Mouse (Mus musculus) embryonic facial prominence, embryonic 13.5 days (tissue): ENCODE results near the gene Slc27a2. TPM values are rescaled to one million over a fixed set of nuclear protein-coding genes. Genes with fewer than 3 reads are reported as not detected.
"Not testable (repeated sequence)": the region's sequence is repeated elsewhere in the genome, so short reads cannot be mapped to it uniquely, and the experiment has no call there.

Source experiments
- ATAC-seq: fragments of 200-750 bp; cut with Nextera tagmentation; 2 replicates; pipeline ENCODE4 v1.8.0; 2017; ENCODE audit warnings: low read depth; ENCODE audit not compliant: insufficient number of reproducible peaks, insufficient read depth, low FRiP score, low TSS enrichment
- H3K27ac ChIP-seq: fragments of 300-500 bp; sonication (generic); 2 replicates; pipeline ENCODE4 v1.5.1; 2015; ENCODE audit warnings: moderate library complexity, mild to moderate bottlenecking, inconsistent platforms
- H3K27me3 ChIP-seq: fragments of 300-500 bp; sonication (generic); 2 replicates; pipeline ENCODE4 v1.6.1; 2015; ENCODE audit warnings: mild to moderate bottlenecking, inconsistent platforms
- H3K36me3 ChIP-seq: fragments of 300-500 bp; sonication (generic); 2 replicates; pipeline ENCODE4 v1.6.1; 2015; ENCODE audit warnings: mild to moderate bottlenecking, inconsistent platforms
- H3K4me1 ChIP-seq: fragments of 300-500 bp; sonication (generic); 2 replicates; pipeline ENCODE4 v1.6.1; 2015; ENCODE audit warnings: inconsistent platforms
- H3K4me2 ChIP-seq: fragments of 300-500 bp; sonication (generic); 2 replicates; pipeline ENCODE4 v1.6.1; 2015; ENCODE audit warnings: moderate library complexity, mild to moderate bottlenecking, inconsistent platforms
- H3K4me3 ChIP-seq: fragments of 300-500 bp; sonication (generic); 2 replicates; pipeline ENCODE4 v1.5.1; 2015; ENCODE audit warnings: mild to moderate bottlenecking, inconsistent platforms
- H3K9ac ChIP-seq: fragments of 300-500 bp; sonication (generic); 2 replicates; pipeline ENCODE4 v1.6.1; 2015; ENCODE audit warnings: mild to moderate bottlenecking, inconsistent platforms
- H3K9me3 ChIP-seq: fragments of 300-500 bp; sonication (generic); 2 replicates; pipeline ENCODE4 v1.6.1; 2016; ENCODE audit warnings: inconsistent platforms
- WGBS: fragments of 180-500 bp; shearing (Covaris S2); methylation state at CpG from one replicate; pipeline ENCODE4 v1.1.7; 2015; ENCODE audit warnings: mixed read lengths; 5-methylcytosine and 5-hydroxymethylcytosine counted together
- polyA plus RNA-seq: library from polyadenylated mRNA; unstranded; fragments of >200 nt; fragmentation: Nextera tagmentation; extraction: Ambion mirVana; gene quantifications from 2 replicates; pipeline ENCODE4 v1.2.1, GENCODE M21; 2015

Gene Slc27a2
- polyA plus RNA-seq, 1 experiment from 2014 or later, result 2.9 TPM

DNA sequence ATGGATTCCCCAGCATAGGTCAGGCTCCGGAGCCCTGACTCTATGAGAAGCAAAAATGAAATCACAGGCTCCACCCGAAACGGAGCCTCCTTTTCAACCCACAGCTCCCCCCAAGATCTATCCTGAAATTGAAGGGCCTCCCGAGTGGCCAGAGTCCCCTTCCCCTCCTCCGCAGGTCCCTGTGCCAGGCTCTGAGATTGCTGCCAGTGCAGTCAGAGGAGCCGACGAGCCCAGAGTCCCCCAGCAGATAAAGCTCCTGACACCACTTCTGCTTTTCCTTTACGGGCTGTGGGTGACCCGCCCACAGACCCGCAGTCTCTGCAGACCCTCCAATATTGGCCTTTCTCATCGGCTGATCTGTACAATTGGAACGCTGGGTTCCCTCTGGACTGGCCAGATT, 57.4 kb downstream of the Slc27a2 start:
- not testable (repeated sequence) for H3K27me3 ChIP-seq, H3K9me3 ChIP-seq, H3K4me3 ChIP-seq, ATAC-seq, H3K27ac ChIP-seq, H3K4me1 ChIP-seq, H3K9ac ChIP-seq, H3K4me2 ChIP-seq, H3K36me3 ChIP-seq
- 81% methylated on average over 12 of the region's 12 CpGs for WGBS

DNA sequence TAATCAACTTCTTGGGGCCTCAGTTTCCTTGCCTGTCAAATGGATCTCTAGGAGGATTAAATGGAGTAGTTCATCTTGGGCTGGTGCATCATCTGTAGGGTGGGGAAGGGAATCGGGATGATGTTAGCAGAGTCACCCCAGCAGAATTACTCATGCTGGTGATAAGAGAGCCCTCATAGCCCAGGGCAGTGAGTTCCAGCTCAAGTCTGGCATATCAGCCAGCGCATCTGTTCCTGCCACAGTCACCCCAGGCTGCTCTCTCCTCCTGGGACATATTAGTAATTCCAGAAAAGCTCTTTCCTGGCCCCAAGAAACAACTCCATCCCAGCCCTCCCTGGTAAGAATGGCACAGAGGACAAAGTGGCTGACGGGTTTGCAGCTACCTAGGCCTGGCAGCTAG, 63.1 kb downstream of the Slc27a2 start:
- no peak overlapping the region for H3K9ac ChIP-seq
- H3K27ac ChIP-seq, result no peak overlapping the region
- no peaks in the 10 kb centered on the region for H3K4me1 ChIP-seq
- no peak for ATAC-seq
- H3K36me3 ChIP-seq, result no peaks in the 10 kb centered on the region
- no peaks in the 10 kb centered on the region for H3K27me3 ChIP-seq
- H3K4me3 ChIP-seq, result no peak overlapping the region
- H3K9me3 ChIP-seq, result no peaks in the 10 kb centered on the region
- no peak overlapping the region for H3K4me2 ChIP-seq
- WGBS, result 90% methylated on average over 3 of the region's 3 CpGs

DNA sequence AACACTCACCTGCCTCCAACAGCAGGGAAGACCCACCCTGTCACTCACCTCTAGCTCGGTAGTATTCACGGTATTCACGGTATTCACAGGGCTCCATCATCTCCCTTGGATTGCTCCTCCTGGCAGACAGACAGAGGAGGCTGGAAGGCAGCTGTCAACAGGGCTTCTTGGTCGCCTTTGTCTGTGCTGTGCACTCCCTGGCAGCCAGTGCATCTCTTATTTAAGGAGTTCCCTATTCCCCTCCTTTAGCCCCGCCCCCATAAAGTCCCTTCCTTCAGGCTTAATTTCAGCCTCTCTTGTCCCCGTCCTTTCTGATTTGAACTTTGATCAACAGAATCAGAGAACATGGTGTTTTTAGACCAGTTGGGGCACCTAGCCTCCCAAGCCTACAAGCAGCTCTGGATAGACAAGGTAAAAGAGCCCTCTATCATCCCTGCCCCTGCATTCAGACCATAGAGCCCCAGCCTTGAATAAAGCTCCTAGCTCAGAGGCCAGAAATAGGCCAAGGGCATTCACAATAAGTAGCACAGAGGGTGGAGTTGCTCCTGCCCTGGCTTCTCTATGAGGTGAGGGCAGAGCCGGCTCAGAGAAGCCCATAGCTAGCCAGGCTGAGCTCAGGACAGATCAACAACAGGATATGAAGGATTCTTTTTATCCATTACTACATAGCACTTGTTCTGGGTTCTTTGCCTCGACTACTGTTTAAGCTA, 66.4 kb downstream of the Slc27a2 start:
- H3K4me2 ChIP-seq, result no peak overlapping the region
- H3K4me1 ChIP-seq, result no peaks in the 10 kb centered on the region
- no peak overlapping the region for H3K27ac ChIP-seq
- no peaks in the 10 kb centered on the region for H3K9me3 ChIP-seq
- WGBS, result 28% methylated on average over 8 of the region's 8 CpGs
- no peak overlapping the region for H3K9ac ChIP-seq
- H3K27me3 ChIP-seq, result no peaks in the 10 kb centered on the region
- ATAC-seq, result no peak
- no peaks in the 10 kb centered on the region for H3K36me3 ChIP-seq
- H3K4me3 ChIP-seq, result no peak overlapping the region

DNA sequence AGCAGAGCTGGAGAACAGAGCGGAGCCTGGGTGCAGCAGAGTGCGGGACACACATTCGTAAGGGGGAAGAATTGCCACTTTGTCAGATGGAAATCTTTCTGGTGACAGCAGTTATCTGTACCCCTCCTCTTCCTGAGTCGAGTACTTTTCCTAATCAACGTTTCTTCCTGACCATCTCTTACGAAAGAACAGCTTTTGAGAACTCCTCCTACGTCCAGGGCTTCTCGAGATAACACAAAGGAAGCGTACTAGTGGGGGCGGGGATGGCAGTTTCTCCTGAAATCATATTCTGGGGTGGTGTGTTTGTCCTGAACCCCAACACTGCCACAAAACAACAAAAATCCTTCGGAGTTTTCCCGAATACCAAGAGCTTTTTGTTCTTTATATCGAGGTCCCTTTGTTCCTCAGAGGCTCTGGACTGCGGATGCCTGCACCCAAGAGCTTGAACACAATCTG, 67.1 kb downstream of the Slc27a2 start, which contains the start of gene Hdc:
TSS of gene Hdc (minus strand) at position 51 of the 456 bp plus-strand sequence.
- Histone ChIP-seq H3K4me2 (no peak within 1 kb of the TSS), H3K9ac (no peak within 1 kb of the TSS), H3K4me1 (no peaks in the 10 kb centered on the region), H3K4me3 (no peak within 1 kb of the TSS), H3K27ac (no peak within 1 kb of the TSS), H3K27me3 (no peaks in the 10 kb centered on the region), H3K36me3 (no peaks in the 10 kb centered on the region), H3K9me3 (no peaks in the 10 kb centered on the region)
- WGBS, result 78% methylated on average over 14 of the region's 14 CpGs
- no peak for ATAC-seq

DNA sequence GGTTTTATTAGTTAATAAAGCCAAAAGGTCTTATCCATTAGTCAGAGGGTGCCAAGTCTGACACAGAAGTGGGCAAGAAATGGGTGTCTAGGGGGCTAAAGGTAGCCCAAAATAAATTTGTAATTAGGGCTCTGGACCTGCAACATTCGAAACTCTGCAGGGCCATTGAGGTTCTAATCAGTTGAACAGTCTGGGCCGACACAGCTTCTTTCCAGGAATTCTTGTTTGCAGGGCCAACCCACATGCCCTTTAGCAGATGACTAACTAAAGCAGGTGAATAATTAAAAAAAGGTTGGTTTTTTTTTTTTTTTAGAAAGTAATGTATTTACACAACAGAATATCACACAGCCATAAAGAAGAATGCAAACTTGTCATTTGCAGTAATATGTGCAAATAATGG, 70.2 kb downstream of the Slc27a2 start:
- no peak overlapping the region for H3K9ac ChIP-seq
- peaks cover under 1% of the 10 kb centered on the region; the same call in 1 of the 2 replicates for H3K4me1 ChIP-seq
- no peak overlapping the region for H3K4me3 ChIP-seq
- no peak overlapping the region for H3K27ac ChIP-seq
- H3K27me3 ChIP-seq, result no peaks in the 10 kb centered on the region
- ATAC-seq, result no peak
- 0 out of 2 replicates have a peak, but pooled peaks cover 2% of the 10 kb centered on the region for H3K36me3 ChIP-seq
- no peaks in the 10 kb centered on the region for H3K9me3 ChIP-seq
- H3K4me2 ChIP-seq, result no peak overlapping the region
- 79% methylated on average over 2 of the region's 2 CpGs for WGBS

DNA sequence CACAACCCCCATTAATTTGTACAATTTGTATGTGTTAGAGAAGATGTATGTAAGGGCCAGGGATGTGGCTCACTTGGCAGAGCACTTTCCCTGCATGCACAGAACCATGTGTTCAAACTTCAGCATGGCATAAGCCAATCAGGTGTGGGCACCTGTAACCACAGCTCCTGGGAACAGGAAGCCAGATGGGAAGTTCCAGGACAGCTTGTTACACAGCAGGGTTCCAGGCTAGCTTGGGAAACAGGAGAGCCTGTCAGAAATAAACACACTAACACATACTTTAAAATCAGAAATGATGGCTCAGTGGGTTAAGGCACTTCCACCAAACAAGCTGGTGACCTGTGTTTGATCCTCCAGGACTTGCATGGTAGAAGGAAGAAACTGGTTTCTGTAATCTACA, 70.9 kb downstream of the Slc27a2 start:
- Histone ChIP-seq H3K4me2 (no peak overlapping the region), H3K27me3 (no peaks in the 10 kb centered on the region), H3K36me3 (0 out of 2 replicates have a peak, but pooled peaks cover 2% of the 10 kb centered on the region), H3K4me3 (no peak overlapping the region), H3K9me3 (no peaks in the 10 kb centered on the region), H3K27ac (no peak overlapping the region), H3K4me1 (peaks cover 8% of the 10 kb centered on the region), H3K9ac (no peak overlapping the region)
- no peak for ATAC-seq

DNA sequence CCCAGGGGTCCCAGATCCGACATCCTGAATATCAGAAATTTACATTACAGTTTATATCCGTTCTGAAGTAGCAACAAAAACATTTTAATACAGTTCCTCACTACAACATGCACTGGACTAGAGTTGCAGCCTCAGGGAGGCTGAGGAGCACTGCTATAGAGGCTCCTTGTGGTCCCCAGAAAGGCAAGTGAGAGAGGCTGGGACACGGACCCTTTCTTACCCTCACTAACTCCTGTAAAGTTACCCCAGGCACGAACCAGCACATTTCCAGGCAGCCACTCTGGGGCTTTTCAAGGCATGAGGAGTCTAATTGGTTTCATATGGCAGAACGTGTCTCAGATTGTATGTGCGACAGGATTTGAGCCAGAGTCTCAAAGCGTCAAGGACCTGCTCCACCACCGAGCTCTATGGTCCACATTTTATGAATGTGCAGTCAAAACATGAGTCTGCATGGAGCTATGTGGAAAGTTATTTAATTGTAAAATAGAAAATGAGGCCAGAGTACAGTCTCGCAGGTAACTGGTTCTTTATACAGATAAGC, 76.3 kb downstream of the Slc27a2 start:
- Histone ChIP-seq H3K9me3 (no peaks in the 10 kb centered on the region), H3K4me3 (no peak overlapping the region), H3K36me3 (peaks cover 9% of the 10 kb centered on the region), H3K9ac (no peak overlapping the region), H3K4me1 (peaks cover 15% of the 10 kb centered on the region), H3K4me2 (no peak overlapping the region), H3K27ac (peak overlapping the region; percentile 68), H3K27me3 (no peaks in the 10 kb centered on the region)
- ATAC-seq, result no peak
- 38% methylated on average over 9 of the region's 9 CpGs for WGBS

DNA sequence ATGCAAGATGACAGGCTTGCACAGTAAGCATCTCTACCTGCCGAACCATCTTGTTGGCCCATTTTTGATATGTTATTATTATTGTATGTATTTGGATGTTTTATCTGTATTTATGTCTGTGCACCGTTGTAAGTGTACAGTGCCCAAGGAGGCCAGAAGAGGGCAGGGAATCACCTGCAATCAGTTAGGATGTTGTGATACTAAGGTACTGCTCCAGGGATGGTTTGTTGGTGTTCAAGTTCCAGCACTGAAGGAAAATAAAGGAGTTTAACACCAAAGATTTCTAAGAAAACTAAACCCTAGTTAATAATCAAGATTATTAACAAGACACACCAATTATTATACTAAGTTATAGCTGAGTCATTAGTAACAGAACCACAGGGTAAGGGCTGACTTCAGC, 81.0 kb downstream of the Slc27a2 start:
- no peak overlapping the region for H3K9ac ChIP-seq
- no peak overlapping the region for H3K4me3 ChIP-seq
- WGBS, result 77% methylated on average over 2 of the region's 2 CpGs
- peaks cover 7% of the 10 kb centered on the region for H3K4me1 ChIP-seq
- no peak overlapping the region for H3K27ac ChIP-seq
- H3K27me3 ChIP-seq, result no peaks in the 10 kb centered on the region
- H3K9me3 ChIP-seq, result no peaks in the 10 kb centered on the region
- no peak overlapping the region for H3K4me2 ChIP-seq
- ATAC-seq, result no peak
- peaks cover 22% of the 10 kb centered on the region for H3K36me3 ChIP-seq

DNA sequence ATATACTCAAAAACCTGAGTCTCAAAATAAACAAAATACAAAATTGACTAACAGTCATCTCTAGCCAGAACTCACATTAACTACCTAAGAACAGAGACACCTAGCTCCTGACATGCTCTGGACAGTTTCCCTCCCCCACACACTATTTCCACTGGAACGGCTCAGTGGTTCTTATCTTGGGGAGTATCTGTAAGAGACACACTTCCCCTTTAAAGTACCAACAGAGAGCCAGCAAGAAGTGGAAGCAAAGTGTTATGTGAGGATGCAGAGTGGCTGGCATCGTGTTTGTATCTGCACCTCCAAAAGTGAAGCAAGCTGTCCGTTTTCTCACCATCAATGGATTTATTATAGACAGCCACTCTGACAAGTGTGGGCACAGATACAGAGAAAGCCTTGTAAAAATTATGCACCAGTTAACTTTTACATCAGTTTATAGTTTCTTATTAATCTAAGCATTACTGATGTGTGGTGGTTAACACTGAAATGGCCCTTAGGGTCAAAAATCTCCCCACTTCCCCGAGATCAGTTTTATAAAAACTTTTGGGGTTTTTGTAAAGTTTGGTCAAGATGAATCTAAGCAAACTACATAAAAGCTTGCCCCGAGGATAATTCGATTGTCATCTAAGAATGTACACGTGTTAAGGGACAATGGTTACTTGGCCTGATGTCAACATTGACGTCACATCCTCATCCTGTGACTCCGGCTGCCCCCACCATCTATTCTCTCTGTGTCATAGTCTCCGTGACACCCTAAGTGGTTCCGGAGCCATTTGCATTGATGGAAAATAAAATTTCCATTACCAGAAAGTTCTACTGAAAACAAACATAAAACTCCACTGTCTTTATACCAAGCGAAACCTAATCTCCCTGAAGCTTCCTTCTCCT, 84.0 kb downstream of the Slc27a2 start:
- Histone ChIP-seq H3K27ac (no peak overlapping the region), H3K4me3 (no peak overlapping the region), H3K9me3 (no peaks in the 10 kb centered on the region), H3K36me3 (peaks cover 47% of the 10 kb centered on the region), H3K9ac (no peak overlapping the region), H3K27me3 (no peaks in the 10 kb centered on the region), H3K4me1 (no peaks in the 10 kb centered on the region), H3K4me2 (no peak overlapping the region)
- WGBS, result 79% methylated on average over 12 of the region's 12 CpGs
- ATAC-seq, result no peak
